Mouse (Mus musculus) ES-Bruce4 (cell line): Measurements from ENCODE around the gene Xpnpep3. TPM values are rescaled to one million over a fixed set of nuclear protein-coding genes. Genes with fewer than 3 reads are reported as not detected.

Experiments
- H3K27ac ChIP-seq: 2 replicates; pipeline ENCODE4 v1.5.1; 2012; ENCODE audit warnings: low read length, inconsistent platforms; ENCODE audit not compliant: insufficient read depth
- H3K27me3 ChIP-seq: 2 replicates; pipeline ENCODE4 v1.6.1; 2012; ENCODE audit warnings: mild to moderate bottlenecking, low read length, inconsistent platforms; ENCODE audit not compliant: control insufficient read depth, poor library complexity, insufficient read depth, severe bottlenecking
- H3K36me3 ChIP-seq: 2 replicates; pipeline ENCODE4 v1.6.1; 2012; ENCODE audit warnings: inconsistent platforms, mild to moderate bottlenecking, low read length, moderate library complexity; ENCODE audit not compliant: control insufficient read depth, poor library complexity, insufficient read depth, severe bottlenecking
- H3K4me1 ChIP-seq: one replicate; pipeline ENCODE4 v1.8.1; 2011; ENCODE audit warnings: low read length; ENCODE audit not compliant: control insufficient read depth, insufficient read depth
- H3K4me3 ChIP-seq: 2 replicates; pipeline ENCODE4 v1.5.1; 2011; ENCODE audit warnings: low read depth, mild to moderate bottlenecking, low read length
- H3K9ac ChIP-seq: 2 replicates; pipeline ENCODE4 v1.6.1; 2012; ENCODE audit warnings: low read depth, mild to moderate bottlenecking, inconsistent platforms; ENCODE audit not compliant: poor library complexity, severe bottlenecking
- H3K9me3 ChIP-seq: replicated peaks from 2 replicates; pipeline ENCODE4 v1.6.1; 2012; ENCODE audit warnings: mild to moderate bottlenecking, low read length, inconsistent platforms; ENCODE audit not compliant: control insufficient read depth, poor library complexity, insufficient read depth, severe bottlenecking
- CTCF ChIP-seq: IDR thresholded peaks from one replicate; pipeline ENCODE4 v1.8.1; 2011; ENCODE audit warnings: low read depth, low read length
- EP300 ChIP-seq: IDR thresholded peaks from 2 replicates; pipeline ENCODE4 v1.6.1; 2011; ENCODE audit warnings: low read depth, low read length; ENCODE audit not compliant: insufficient read depth
- POLR2A ChIP-seq: IDR thresholded peaks from one replicate; pipeline ENCODE4 v1.8.1; 2011; ENCODE audit warnings: low read length; ENCODE audit not compliant: insufficient read depth
- polyA plus RNA-seq: library from polyadenylated mRNA; stranded (reverse); fragments of >200 nt; gene quantifications from 2 replicates; pipeline ENCODE4 v1.2.4, GENCODE M21; 2011; ENCODE audit warnings: low read depth; ENCODE audit not compliant: missing spikeins, insufficient read depth, insufficient read length

The Xpnpep3 gene
- 21.0 and 26.7 TPM in 2 replicates for polyA plus RNA-seq

GRCm38 (mm10) chr15:81399638-81400315 is at the start of gene Xpnpep3, which contains the start of gene St13:
TSS of gene Xpnpep3 (plus strand) at chr15:81400138.
TSS of gene St13 (minus strand) at chr15:81400077.
- H3K4me1 ChIP-seq, result no peaks in the 10 kb centered on the region

GRCm38 (mm10) chr15:81350401-81350800 is 49.5 kb upstream of the Xpnpep3 start:
- Histone ChIP-seq H3K9ac (no peak overlapping the region), H3K4me3 (no peak overlapping the region), H3K27me3 (no peaks in the 10 kb centered on the region), H3K9me3 (no peaks in the 10 kb centered on the region), H3K4me1 (no peaks in the 10 kb centered on the region), H3K27ac (no peak overlapping the region), H3K36me3 (peaks cover 2% of the 10 kb centered on the region; the same call in 1 of the 2 replicates)
- TF ChIP-seq POLR2A, result no peak
- no peak for TF ChIP-seq EP300
- TF ChIP-seq CTCF, result no peak

More at GRCm38 (mm10) chr15:81399638-81400315, at the start of gene Xpnpep3, which contains the start of gene St13:
- peak within 1 kb of the TSS; percentile 86 for H3K9ac ChIP-seq
- peak; percentile 50; the same call in 1 of the 2 replicates for TF ChIP-seq EP300
- no peak for TF ChIP-seq CTCF
- peak; percentile 66 for TF ChIP-seq POLR2A
- peaks cover 11% of the 10 kb centered on the region for H3K36me3 ChIP-seq
- no peaks in the 10 kb centered on the region for H3K27me3 ChIP-seq
- H3K4me3 ChIP-seq, result peak within 1 kb of the TSS; percentile 97
- H3K27ac ChIP-seq, result peak within 1 kb of the TSS; percentile 87
- no peaks in the 10 kb centered on the region for H3K9me3 ChIP-seq

GRCm38 (mm10) chr15:81352638-81353037 is 47.3 kb upstream of the Xpnpep3 start:
- H3K27ac ChIP-seq, result no peak overlapping the region
- no peaks in the 10 kb centered on the region for H3K9me3 ChIP-seq
- no peaks in the 10 kb centered on the region for H3K27me3 ChIP-seq
- TF ChIP-seq CTCF (peak; percentile 28), POLR2A (no peak)
- no peaks in the 10 kb centered on the region for H3K4me1 ChIP-seq
- peaks cover 2% of the 10 kb centered on the region; the same call in 1 of the 2 replicates for H3K36me3 ChIP-seq
- H3K9ac ChIP-seq, result no peak overlapping the region
- H3K4me3 ChIP-seq, result no peak overlapping the region

GRCm38 (mm10) chr15:81355146-81355761 is 44.7 kb upstream of the Xpnpep3 start:
- Histone ChIP-seq H3K9me3 (no peaks in the 10 kb centered on the region), H3K27ac (no peak overlapping the region), H3K27me3 (no peaks in the 10 kb centered on the region), H3K4me3 (no peak overlapping the region), H3K9ac (no peak overlapping the region), H3K36me3 (peaks cover 2% of the 10 kb centered on the region; the same call in 1 of the 2 replicates), H3K4me1 (no peaks in the 10 kb centered on the region)
- no peak for TF ChIP-seq POLR2A
- TF ChIP-seq EP300, result no peak
- TF ChIP-seq CTCF, result no peak

GRCm38 (mm10) chr15:81356946-81357345 is 43.0 kb upstream of the Xpnpep3 start:
- Histone ChIP-seq H3K9ac (peak overlapping the region; percentile 4; the same call in 1 of the 2 replicates), H3K9me3 (no peaks in the 10 kb centered on the region), H3K4me3 (no peak overlapping the region), H3K4me1 (no peaks in the 10 kb centered on the region), H3K27ac (peak overlapping the region; percentile 81), H3K36me3 (peaks cover 2% of the 10 kb centered on the region; the same call in 1 of the 2 replicates), H3K27me3 (no peaks in the 10 kb centered on the region)
- TF ChIP-seq POLR2A, result no peak
- no peak for TF ChIP-seq CTCF
- 0 out of 2 replicates have a peak, but pooled peaks have one; percentile 42 for TF ChIP-seq EP300

GRCm38 (mm10) chr15:81358943-81359342 is 41.0 kb upstream of the Xpnpep3 start:
- Histone ChIP-seq H3K9me3 (no peaks in the 10 kb centered on the region), H3K4me1 (no peaks in the 10 kb centered on the region), H3K4me3 (no peak overlapping the region), H3K27ac (no peak overlapping the region), H3K27me3 (no peaks in the 10 kb centered on the region), H3K9ac (no peak overlapping the region), H3K36me3 (peaks cover 11% of the 10 kb centered on the region)
- TF ChIP-seq POLR2A (no peak), EP300 (no peak)
